Mouse (Mus musculus) MN1 (cell line): ENCODE data around the gene Bnc2.

ENCODE experiments used
- DNase-seq: peaks from one replicate; pipeline ENCODE4 v3.0.0-alpha.2; 2016; ENCODE audit warnings: low spot score

Gene Bnc2

GRCm38 (mm10) chr4:84317421-84317820 is 357.7 kb downstream of the Bnc2 start:
- DNase-seq = no peak

DNA sequence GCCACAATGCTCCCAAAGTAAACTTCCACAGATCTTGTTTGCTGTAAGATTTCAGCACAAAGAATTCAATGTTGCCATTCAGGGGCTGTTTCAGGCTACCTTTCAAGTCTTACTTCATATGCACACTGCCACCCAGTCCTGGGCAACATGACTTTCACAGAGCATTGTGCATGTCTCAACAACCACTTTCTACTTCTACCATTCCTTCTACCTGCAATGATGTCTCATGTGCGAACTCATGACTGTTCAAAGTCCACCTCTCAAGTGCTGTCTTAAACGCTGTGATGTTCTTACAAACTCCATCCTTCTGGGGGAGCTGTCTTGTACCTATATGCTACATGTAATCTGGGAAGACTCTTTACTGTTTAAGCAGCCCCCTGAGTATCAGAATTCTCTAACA is 363.7 kb downstream of the Bnc2 start:
- no peak for DNase-seq

GRCm38 (mm10) chr4:84310851-84311250 is 364.2 kb downstream of the Bnc2 start:
- DNase-seq = no peak

GRCm38 (mm10) chr4:84308226-84308862 is 366.7 kb downstream of the Bnc2 start:
- peak; percentile 62 for DNase-seq

DNA sequence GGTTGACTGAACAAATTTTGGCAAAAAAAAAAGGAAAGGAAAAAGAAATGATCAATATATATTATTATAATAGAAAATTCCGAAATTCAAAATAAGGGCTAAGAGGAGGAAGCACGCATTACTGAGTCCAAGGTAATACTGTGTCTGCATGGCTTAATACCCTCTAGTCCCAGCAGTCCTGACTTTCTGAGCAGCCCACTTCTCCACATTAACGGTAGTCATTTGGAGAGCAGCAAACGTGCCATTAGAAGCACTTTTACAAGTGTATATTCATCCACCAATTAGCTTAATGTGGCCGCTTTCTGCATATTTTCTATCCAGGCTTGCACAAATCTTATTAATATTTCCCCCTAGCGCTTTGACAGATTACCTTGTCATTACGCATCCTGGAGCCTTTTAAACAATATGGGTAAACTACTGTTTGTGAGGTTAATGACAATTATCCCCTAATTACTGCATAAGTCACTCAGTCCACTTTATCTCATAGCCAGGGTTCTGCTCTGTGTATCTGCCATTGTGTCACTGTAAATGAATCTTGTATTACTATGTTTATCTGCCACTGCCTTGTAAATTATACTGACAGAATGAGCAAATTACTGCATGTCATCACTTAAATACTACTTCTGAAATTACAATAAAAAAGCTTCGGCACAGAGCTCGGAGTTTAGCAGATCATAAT is 368.0 kb downstream of the Bnc2 start:
- DNase-seq = peak; percentile 63

- no peak for DNase-seq
Measured at GRCm38 (mm10) chr4:84302949-84303348, 372.1 kb downstream of the Bnc2 start.

GRCm38 (mm10) chr4:84285153-84285552 is 389.9 kb downstream of the Bnc2 start:
- no peak for DNase-seq

DNA sequence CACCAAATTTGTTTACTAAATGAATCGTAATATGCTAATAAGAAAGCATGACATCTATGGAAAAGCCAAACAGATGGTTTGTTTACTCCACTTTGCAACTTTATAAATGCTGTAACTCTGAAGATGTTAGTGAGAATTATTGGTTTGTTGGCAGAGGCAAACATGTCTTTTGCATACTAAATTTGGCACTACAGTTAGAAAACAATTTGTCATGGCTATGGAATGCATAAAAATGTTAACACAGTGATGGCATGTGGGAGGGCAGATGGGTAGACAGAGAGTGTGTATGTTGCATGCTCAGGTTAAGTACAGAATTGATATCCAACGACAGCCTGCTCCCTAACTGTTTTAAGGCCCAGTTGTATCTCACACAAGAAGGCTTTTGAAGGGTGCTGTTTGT is 392.4 kb downstream of the Bnc2 start:
- no peak for DNase-seq

GRCm38 (mm10) chr4:84278156-84278555 is 396.9 kb downstream of the Bnc2 start:
- peak; percentile 57 for DNase-seq

DNA sequence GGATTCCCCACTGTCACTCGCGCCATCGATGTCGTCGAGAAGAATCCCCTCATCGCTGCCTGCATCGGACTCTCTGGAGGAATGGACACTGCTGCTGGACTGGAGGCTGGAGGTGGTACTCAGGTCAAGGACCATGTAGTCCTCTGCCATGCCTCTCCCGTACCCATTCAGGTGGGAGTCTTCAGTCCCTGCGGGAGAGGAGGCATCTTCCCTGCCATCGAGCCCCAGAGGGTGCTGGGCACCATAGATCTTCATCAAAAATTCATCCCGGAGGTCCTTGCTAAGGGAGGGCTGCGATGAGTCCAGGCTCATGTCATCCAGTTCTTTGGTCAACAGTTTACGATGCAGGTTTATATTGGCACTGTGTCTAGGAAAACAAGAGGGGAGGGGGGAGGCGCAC is 399.0 kb downstream of the Bnc2 start:
- DNase-seq = no peak

GRCm38 (mm10) chr4:84274158-84274557 is 400.9 kb downstream of the Bnc2 start:
- DNase-seq = no peak

DNA sequence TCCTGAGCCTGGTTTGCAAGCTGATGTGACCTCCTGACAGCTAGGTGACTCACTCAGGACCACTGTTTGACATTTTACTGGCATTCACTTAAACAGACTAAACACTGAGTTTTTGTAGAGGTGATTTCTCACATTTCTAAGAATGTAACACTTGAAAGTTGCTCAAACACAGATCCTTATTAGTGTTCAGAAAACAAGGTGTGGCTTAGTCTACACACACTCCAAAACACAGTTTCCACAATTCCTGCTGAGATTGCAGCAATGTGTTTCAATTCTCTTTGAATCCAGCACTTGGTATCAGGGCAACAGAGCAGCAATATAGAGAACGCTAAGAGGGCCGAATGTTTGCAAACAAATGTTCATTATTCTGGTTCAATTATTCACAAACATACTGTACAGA is 402.2 kb downstream of the Bnc2 start:
- DNase-seq = no peak

- DNase-seq = no peak
Measured at GRCm38 (mm10) chr4:84269845-84270244, 405.2 kb downstream of the Bnc2 start.

GRCm38 (mm10) chr4:84247356-84247755 is 427.7 kb downstream of the Bnc2 start:
- peak; percentile 19 for DNase-seq

DNA sequence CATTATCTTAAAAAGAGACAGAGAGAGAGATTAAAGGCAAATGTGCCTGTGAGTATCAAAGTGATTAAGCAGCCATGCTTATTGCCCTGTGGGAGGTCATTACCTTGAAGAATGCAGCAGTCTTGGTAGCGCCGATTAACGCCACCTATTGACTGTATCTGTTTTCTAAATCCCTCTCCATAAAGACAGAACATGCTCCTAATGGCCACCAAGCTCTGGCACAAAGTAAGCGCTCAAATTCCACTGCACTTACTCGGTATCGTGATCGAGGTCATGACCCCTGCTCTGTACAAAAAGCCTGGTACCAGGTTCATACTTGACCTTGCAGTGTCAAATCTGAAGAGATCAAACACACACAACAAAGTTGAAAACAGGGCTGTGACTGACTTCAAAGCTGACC is 442.7 kb downstream of the Bnc2 start:
- DNase-seq = no peak

- DNase-seq = no peak
Measured at GRCm38 (mm10) chr4:84231251-84231650, 443.8 kb downstream of the Bnc2 start.

GRCm38 (mm10) chr4:84229189-84229960 is 445.7 kb downstream of the Bnc2 start:
- no peak for DNase-seq

- no peak for DNase-seq
Measured at GRCm38 (mm10) chr4:84228551-84228950, 446.5 kb downstream of the Bnc2 start.
